Mouse (Mus musculus) cerebral cortex, adult 2 months (tissue): ENCODE results near the gene Fcna.

Source experiments
- WGBS: fragments of 180-500 bp; shearing (Covaris S2); methylation state at CpG from one replicate; pipeline ENCODE4 v1.1.7; 2018; 5-methylcytosine and 5-hydroxymethylcytosine counted together

Fcna gene

DNA sequence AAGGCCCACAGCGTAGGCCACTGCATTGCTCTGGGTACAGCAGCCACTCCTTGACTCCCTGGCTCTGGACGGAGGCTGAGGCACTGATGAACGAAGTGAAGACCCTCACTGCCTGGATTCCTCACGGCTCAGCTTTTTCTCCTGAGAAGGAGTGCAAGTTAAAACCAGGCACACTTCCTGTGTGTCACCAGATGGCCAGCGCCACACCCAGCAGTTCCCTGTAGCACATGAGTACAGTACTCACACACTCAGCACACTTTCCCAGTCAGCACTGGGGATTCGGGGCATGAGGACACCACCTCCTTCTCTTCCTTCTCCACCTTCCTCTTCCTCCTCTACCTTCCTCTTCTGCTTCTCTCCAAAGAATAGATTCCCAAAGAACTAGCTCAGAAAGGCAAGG, at the start of gene Fcna:
Gene Fcna (minus strand): TSS at position 220 of the 400 bp plus-strand sequence.
- 72% methylated on average over 6 of the region's 6 CpGs for WGBS

DNA sequence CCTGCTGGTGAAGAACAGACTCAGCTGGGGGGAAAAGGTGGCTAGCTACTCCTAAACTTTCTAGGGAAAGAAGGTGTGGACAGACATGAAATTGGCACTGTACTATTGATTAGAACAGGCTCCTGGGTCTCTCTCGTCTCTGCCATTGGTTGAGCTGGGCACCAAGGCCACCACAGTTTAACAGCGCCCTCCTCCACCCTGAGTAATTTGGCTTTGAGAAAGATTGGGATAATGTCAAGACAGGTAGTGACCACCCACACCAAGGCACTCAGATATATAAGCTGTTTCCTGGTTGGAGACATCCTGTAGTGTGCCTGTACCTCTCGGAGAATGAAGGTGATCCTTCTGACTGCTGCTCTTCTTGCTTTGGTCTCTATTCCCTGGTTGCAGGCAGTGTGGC, 48.7 kb upstream of the Fcna start, which contains the start of gene Lcn6:
Gene Lcn6 (plus strand): TSS at position 301 of the 400 bp plus-strand sequence.
- 94% methylated on average over 3 of the region's 3 CpGs for WGBS

DNA sequence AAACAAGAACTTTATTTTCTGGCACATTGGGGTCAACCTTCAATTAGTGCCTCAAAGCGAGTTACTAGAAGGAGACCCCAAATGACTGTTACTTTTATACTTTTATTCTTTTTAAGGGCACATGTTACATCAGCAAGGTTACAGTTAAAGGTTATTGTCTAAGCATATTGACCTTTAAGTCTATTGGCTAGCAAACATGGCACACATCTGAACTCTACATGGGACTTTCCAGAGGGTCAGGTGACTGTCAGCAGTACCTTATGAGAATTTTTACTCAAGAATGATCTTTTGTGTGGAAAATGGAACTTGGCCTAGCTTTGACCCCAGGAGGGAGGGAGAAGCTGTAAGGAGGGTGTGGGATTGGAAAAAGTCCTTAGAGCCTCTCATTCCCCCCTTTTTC, 38.7 kb upstream of the Fcna start:
- WGBS: 59% methylated on average over 1 of the region's 1 CpGs

DNA sequence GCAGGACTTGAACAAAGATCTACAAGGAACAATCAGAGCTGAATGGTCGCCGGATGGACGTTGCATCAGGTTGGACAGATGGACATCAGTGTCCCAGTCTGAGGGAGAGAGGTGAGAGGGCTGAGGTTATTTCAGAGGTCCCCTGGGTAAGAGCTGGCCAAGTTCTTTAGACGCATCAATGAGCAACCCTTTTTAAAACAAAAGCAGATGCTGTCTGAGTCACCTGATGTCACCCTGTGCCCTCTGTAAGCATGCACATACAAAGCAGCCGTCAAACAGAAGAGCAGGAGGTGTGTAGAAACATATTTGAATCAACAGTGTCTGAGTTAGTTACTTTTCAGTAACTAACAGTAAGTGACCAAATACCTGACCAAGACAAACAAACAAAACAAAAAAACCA, 36.3 kb upstream of the Fcna start:
- WGBS: 83% methylated on average over 5 of the region's 5 CpGs

DNA sequence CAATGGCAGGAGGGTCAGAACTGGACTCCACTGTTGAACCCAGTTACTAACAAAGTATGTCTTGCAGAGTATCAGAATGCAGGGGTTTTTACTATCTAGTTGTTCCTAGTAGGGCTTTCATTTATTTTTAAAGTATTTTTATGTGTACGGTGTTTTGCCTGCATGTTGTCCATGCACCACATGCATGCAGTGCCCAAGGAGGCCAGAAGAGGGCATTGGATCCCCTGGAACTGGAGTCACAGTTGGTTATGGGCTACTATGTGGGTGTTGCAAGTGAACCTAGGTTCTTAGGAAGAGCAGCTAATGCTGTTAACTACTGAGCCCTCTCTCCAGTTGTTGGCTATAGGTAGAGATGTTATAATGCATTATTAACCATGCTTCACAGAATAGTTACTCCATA, 35.7 kb upstream of the Fcna start:
- WGBS: 48% methylated on average over 1 of the region's 1 CpGs

DNA sequence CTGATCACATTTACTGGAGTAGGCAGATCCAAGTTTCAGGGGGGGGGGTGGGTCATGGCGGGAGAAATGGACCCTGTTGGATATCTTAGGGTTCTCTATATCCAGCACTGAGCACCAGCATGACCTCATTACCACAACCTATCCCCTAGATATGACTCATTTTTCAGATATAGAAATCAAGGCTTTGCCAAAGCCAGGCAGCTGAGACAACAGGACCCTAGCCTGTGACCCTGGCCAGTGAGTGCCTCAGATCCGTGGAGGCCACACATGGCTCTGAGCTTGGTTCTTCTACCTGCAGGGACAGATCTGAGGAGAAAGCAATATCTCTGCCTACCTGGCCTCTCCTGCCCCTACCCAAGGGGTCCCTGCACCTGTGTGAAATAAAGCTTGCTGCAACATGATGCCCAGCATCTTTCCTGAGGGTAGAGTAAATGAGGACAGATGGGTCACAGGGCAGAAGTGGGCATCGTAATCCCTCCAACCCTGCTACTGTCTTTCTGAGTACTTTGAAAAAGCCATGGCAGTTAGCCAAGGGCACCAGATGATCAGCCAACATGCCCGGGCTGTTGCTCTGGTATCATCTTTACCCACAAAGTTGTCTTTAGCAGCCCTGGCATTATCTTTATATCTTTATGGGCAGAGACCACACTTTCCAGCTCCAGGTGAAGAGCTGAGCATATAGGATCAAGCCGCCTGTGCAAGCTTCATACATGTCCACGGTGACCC, 33.6 kb upstream of the Fcna start:
- 86% methylated on average over 6 of the region's 6 CpGs for WGBS

GRCm38 (mm10) chr2:25660279-25660678, 32.4 kb upstream of the Fcna start:
- 90% methylated on average over 8 of the region's 8 CpGs for WGBS

DNA sequence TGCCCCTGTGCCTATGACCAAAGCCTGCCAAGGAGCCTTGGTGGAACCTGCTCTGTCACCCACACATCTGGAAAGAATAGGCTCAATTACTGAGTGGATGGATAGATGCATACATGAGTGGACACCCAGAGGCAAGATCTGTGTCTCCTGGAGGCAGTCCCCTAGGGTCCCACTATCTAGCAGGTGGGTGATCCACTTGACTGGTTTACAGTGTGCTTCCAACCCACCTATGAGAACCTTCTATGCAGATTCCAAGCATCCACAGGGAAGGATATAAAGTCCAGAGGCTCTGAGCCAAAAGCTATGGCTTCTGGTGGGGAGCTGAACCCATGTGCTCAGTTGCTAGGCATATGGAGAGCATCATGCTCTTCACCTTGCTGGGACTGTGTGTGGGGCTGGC, 29.8 kb upstream of the Fcna start, which contains the start of gene Lcn5:
Gene Lcn5 (plus strand): TSS at position 301 of the 400 bp plus-strand sequence.

DNA sequence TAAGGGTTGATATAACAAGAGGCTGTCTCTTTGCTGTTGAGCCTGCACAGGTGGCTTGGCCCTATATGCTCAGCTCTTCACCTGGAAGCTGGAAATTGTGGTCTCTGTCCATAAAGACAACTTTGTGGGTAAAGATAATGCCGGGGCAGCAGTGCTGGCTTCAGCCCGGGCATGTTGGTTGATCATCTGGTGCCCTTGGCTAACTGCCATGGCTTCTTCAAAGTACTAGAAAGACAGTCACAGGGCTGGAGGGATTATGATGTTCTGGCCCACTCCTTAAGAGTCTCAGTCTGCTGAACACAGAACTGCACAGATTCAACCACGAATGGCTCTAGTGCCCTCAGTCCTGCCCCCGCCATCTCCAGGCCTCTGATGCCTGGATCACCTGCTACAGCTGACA, 29.4 kb upstream of the Fcna start:
- WGBS: 64% methylated on average over 4 of the region's 4 CpGs

- WGBS: 72% methylated on average over 4 of the region's 4 CpGs
Observed at GRCm38 (mm10) chr2:25656691-25657090, 28.9 kb upstream of the Fcna start.

GRCm38 (mm10) chr2:25654502-25654901, 26.7 kb upstream of the Fcna start:
- WGBS: 70% methylated on average over 1 of the region's 1 CpGs

DNA sequence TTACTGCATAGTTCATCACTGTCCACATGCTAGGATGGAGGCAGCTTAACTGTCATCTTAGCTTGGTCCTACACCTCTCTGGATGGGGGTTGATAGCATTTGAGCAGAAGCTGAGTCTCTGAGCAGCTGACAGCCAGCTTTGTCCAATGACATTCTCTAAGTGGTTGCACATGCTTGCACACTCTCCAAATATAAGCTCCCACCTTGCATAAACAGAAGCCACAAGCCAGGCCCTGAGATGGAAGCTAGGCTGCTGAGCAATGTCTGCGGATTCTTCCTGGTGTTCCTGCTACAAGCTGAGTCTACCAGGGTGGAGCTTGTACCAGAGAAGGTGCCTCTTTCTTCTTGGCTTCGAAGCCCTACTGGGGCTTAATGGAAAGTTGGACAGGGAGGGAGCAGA, 25.1 kb upstream of the Fcna start, which contains the start of gene Lcn8:
Gene Lcn8 (plus strand): TSS at position 219 of the 400 bp plus-strand sequence.
- WGBS: 79% methylated on average over 2 of the region's 2 CpGs

- WGBS: 29% methylated on average over 6 of the region's 6 CpGs
Observed at GRCm38 (mm10) chr2:25639890-25640289, 12.1 kb upstream of the Fcna start.

DNA sequence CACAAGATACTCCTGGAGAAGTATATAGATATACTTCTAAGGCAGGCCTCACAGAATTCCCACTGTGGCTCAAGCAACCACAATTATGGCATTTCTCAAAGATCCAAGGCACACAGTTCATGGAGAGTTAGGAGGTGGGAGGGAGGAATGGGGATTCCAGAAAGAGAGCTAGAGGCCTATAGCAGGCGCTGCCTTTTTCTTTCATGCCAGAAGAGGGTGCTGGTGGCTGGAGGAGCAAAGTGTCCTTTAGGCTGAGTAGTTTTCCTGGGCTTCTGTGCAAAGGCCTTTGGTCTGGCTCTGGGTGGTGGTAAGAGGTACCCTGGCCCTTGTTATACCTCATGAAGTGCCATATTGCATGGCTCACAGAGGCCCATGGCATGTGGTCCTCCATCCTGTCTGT, 6.2 kb upstream of the Fcna start:
- WGBS: 85% methylated on average over 1 of the region's 1 CpGs

GRCm38 (mm10) chr2:25633616-25634015, 5.8 kb upstream of the Fcna start:
- WGBS: 85% methylated on average over 3 of the region's 3 CpGs

GRCm38 (mm10) chr2:25628738-25629137, 908 bp upstream of the Fcna start:
- WGBS: 60% methylated on average over 4 of the region's 4 CpGs

GRCm38 (mm10) chr2:25625986-25626385, 1.8 kb downstream of the Fcna start:
- 72% methylated on average over 5 of the region's 5 CpGs for WGBS

- WGBS: 3% methylated on average over 34 of the region's 34 CpGs
Observed at GRCm38 (mm10) chr2:25621229-25622200, 6.3 kb downstream of the Fcna start, which contains the start of gene Tmem141. Gene Tmem141, minus strand, starts transcription at chr2:25622005.

GRCm38 (mm10) chr2:25620852-25621228, 7.0 kb downstream of the Fcna start:
- 78% methylated on average over 4 of the region's 4 CpGs for WGBS

- 87% methylated on average over 6 of the region's 6 CpGs for WGBS
Observed at GRCm38 (mm10) chr2:25620386-25620785, 7.4 kb downstream of the Fcna start.

- 93% methylated on average over 3 of the region's 3 CpGs for WGBS
Observed at GRCm38 (mm10) chr2:25617578-25617977, 10.3 kb downstream of the Fcna start, which contains the start of gene Ccdc183. Gene Ccdc183, minus strand, starts transcription at chr2:25617678.

DNA sequence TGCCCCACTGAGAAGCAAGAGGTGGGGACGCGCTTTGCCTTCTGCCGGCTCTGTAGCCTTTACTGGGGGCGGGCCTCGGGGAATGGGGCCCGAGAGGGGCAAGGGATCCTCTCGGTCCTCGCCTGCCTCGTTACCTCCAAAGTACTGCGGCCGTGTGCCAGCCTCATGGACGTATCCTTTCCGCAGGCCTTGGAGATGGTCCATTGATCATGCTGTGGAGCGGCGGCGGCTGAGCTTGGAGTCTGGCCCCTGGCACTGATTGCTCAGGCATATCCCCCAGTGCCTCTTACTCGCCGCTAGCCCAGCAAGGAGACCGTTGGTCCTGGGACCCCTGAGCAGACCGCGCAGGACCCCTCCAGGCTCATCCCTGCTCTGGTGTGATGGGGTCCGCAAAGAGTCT, 11.4 kb downstream of the Fcna start:
- 14% methylated on average over 22 of the region's 22 CpGs for WGBS
